In the genomic region with DNA sequence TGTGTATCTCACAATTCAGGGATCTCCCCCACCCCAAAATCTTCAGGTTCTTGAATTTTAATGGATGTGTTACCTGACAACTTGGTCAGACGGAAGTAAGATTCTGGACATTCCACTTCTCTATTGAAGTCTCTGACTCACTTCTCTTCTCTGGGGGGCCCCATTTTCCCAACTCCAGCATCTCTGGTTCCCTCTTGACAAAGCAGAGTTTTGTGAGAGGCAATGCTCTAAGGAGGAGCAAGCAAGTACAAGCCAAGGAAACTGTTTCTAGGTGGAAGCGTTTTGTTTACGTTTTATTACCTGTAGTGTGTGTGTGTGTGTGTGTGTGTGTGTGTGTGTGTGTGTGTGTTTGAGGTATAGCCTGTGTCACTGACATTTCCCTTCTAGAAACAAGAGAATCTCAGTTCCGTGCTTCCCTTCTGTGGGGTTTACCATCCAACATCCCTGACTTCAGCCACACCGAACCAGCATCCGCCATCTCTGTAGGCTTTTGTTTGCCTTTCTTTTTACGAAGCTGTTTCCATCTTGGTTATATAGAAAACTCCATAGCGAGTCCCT, we compare ENCODE assay signal across 40 mouse cellular contexts. TPM values are rescaled to one million over a fixed set of nuclear protein-coding genes. Genes with fewer than 3 reads are reported as not detected.
DNase-seq lines count a peak whose midpoint lies in the region; ATAC-seq lines count a peak whose summit lies in the region.
"Had no signal": no experiment of that assay in that cellular context is flagged by ENCODE, and none has a peak within 500 bp of the region (broad histone marks: within the 10 kb centered on the region; RNA-seq: fewer than 3 reads in every experiment).

No protein-coding gene starts in this region.

- peaks cover 42% of the 10 kb centered on the region for H3K36me3 ChIP-seq in macrophage (ENCODE audit: inconsistent target)
- H3K36me3 ChIP-seq in forebrain, embryonic 12.5 days (replicated peaks): no peaks in the 10 kb centered on the region
- H3K36me3 ChIP-seq: heart, embryonic 13.5 days; limb, embryonic 13.5 days; midbrain, embryonic 13.5 days; neural tube, embryonic 15.5 days had no signal

- H3K4me1 ChIP-seq in forebrain, embryonic 12.5 days: no peaks in the 10 kb centered on the region
- H3K4me1 ChIP-seq: forebrain, embryonic 13.5 days; limb, embryonic 13.5 days; midbrain, embryonic 13.5 days; neural tube, embryonic 15.5 days had no signal

- peak; percentile 18 for ATAC-seq in CD4-positive, CD25-positive, alpha-beta regulatory T cell, adult 4 months
- ATAC-seq in granulocyte monocyte progenitor cell, adult 5-6 weeks (replicated peaks; ENCODE audit: poor library complexity, severe bottlenecking): 0 out of 2 replicates have a peak, but pooled peaks have one; percentile 17
- ATAC-seq in erythroid progenitor cell, adult 5-6 weeks (replicated peaks; ENCODE audit: low FRiP score, poor library complexity, severe bottlenecking): no peak
- no peak for ATAC-seq in forebrain, embryonic 12.5 days (ENCODE audit: low FRiP score)
- ATAC-seq: forebrain, embryonic 13.5 days; hindbrain, postnatal 0 days; intestine, postnatal 0 days; midbrain, embryonic 13.5 days had no signal

- no peak overlapping the region for H3K4me3 ChIP-seq in macrophage (ENCODE audit: inconsistent target)
- H3K4me3 ChIP-seq in forebrain, embryonic 12.5 days (replicated peaks): no peak overlapping the region
- H3K4me3 ChIP-seq: erythroblast, embryonic 14.5 days; forebrain, embryonic 13.5 days; heart, embryonic 13.5 days; limb, embryonic 13.5 days; midbrain, embryonic 13.5 days; neural tube, embryonic 15.5 days had no signal

- no peaks in the 10 kb centered on the region for H3K27me3 ChIP-seq in forebrain, embryonic 12.5 days
- H3K27me3 ChIP-seq: forebrain, embryonic 13.5 days; heart, embryonic 13.5 days; limb, embryonic 13.5 days; midbrain, embryonic 13.5 days; neural tube, embryonic 15.5 days had no signal

- no peak overlapping the region for H3K4me2 ChIP-seq in forebrain, embryonic 12.5 days
- H3K4me2 ChIP-seq: forebrain, embryonic 13.5 days; heart, embryonic 13.5 days; limb, embryonic 13.5 days; midbrain, embryonic 13.5 days; neural tube, embryonic 15.5 days had no signal

- 74% methylated on average over 5 of the region's 8 CpGs for WGBS in macrophage (ENCODE audit: missing documents)
- 86% methylated on average over 8 of the region's 8 CpGs for WGBS in forebrain, embryonic 12.5 days

- peak; percentile 69 for DNase-seq in CD4-positive helper T cell, adult 2 months (ENCODE audit: low read depth, low spot score)
- no peak for DNase-seq in gastrocnemius, adult 8-10 months (ENCODE audit: low spot score in 2 of 2)
- DNase-seq: adrenal gland, postnatal 25 days; cerebellum, adult 18-20 months; cerebellum, postnatal 10 days; gastrocnemius, postnatal 36 days; heart, postnatal 14 days; kidney, postnatal 4 days; lung, postnatal 36 days; retina, postnatal 1 day; right cerebral cortex, postnatal 14 days; thymus, postnatal 14 days had no signal

- no peak overlapping the region for H3K9ac ChIP-seq in forebrain, embryonic 12.5 days
- H3K9ac ChIP-seq: forebrain, embryonic 13.5 days; heart, embryonic 13.5 days; limb, embryonic 13.5 days; midbrain, embryonic 13.5 days; neural tube, embryonic 15.5 days had no signal

- H3K9me3 ChIP-seq in forebrain, embryonic 12.5 days: no peaks in the 10 kb centered on the region
- H3K9me3 ChIP-seq: forebrain, embryonic 13.5 days; heart, embryonic 13.5 days; limb, embryonic 13.5 days; midbrain, embryonic 13.5 days; neural tube, embryonic 15.5 days had no signal

- peaks cover 100% of the 10 kb centered on the region for H3K79me2 ChIP-seq in macrophage (ENCODE audit: inconsistent target)

- H3K27ac ChIP-seq in macrophage: 0 out of 2 replicates have a peak overlapping the region, but pooled peaks have one; percentile 0
- no peak overlapping the region for H3K27ac ChIP-seq in forebrain, embryonic 12.5 days
- H3K27ac ChIP-seq: forebrain, embryonic 13.5 days; heart, embryonic 13.5 days; hindbrain, postnatal 0 days; kidney, postnatal 0 days; limb, embryonic 13.5 days; midbrain, embryonic 13.5 days; neural tube, embryonic 15.5 days had no signal

RNA-seq across cellular contexts. Expression of a gene that starts 55.1 kb away (rescaled TPM):
- not detected for polyA plus RNA-seq in CD4-positive, CD25-positive, alpha-beta regulatory T cell, adult 4 months (2017; shearing (Covaris generic))
- total RNA-seq in granulocyte monocyte progenitor cell, adult 5-6 weeks (2014; fragmentation: Nextera tagmentation): not detected in 2 replicates
- not detected in 2 replicates for total RNA-seq in granulocyte monocyte progenitor cell, adult 5-6 weeks (2017)
- total RNA-seq in macrophage (2018; cell fraction: chromatin; rRNA removed): not detected
- total RNA-seq in macrophage (2018; cell fraction: cytosol; rRNA removed): not detected
- not detected for total RNA-seq in macrophage (2018; cell fraction: nucleus; rRNA removed)
- not detected in 3 replicates for polyA plus RNA-seq in macrophage (2018)
- not detected in 2 replicates for total RNA-seq in erythroid progenitor cell, adult 5-6 weeks (2015; ENCODE audit: low replicate concordance)
- total RNA-seq in erythroid progenitor cell, adult 5-6 weeks (2017; ENCODE audit: low replicate concordance): not detected in 2 replicates
- total RNA-seq in gastrocnemius, adult 8-10 months (2022): not detected
- not detected in 2 replicates for polyA plus RNA-seq in forebrain, embryonic 12.5 days (2016; fragmentation: Nextera tagmentation; extraction: Ambion mirVana)
- total RNA-seq: adrenal gland, adult 18-20 months; adrenal gland, postnatal 25 days; common myeloid progenitor, adult 5-6 weeks; gastrocnemius, postnatal 36 days; heart, adult 8-10 months; heart, postnatal 14 days; hindbrain, postnatal 0 days; layer of hippocampus, adult 8-10 months; layer of hippocampus, postnatal 25 days; left cerebral cortex, adult 8-10 months; left cerebral cortex, postnatal 36 days; megakaryocyte-erythroid progenitor cell, adult 5-6 weeks; monocyte, adult 5-6 weeks had no signal
- polyA plus RNA-seq: brain, embryonic 14.5 days; embryonic facial prominence, embryonic 14.5 days; erythroblast, embryonic 14.5 days; hindbrain, embryonic 11.5 days; hindbrain, postnatal 0 days; limb, embryonic 13.5 days; neural tube, embryonic 15.5 days; small intestine, adult 2 months had no signal

RNA-seq across cellular contexts. Expression of a gene that starts 56.0 kb away (rescaled TPM):
- polyA plus RNA-seq in CD4-positive, CD25-positive, alpha-beta regulatory T cell, adult 4 months (2017; shearing (Covaris generic)): 1,000 to 10,000 TPM; 1,290 to 1,712 TPM
- total RNA-seq in granulocyte monocyte progenitor cell, adult 5-6 weeks (2014; fragmentation: Nextera tagmentation): 450 and 461 TPM in 2 replicates
- 316 and 346 TPM in 2 replicates for total RNA-seq in granulocyte monocyte progenitor cell, adult 5-6 weeks (2017)
- 1,000 to 10,000 TPM in 11 of 26 experiments, 100 to 1,000 TPM in 15; 310 to 1,734 (median 948) TPM for total RNA-seq in macrophage (2018; cell fraction: chromatin; rRNA removed)
- 1,000 to 10,000 TPM in 4 of 26 experiments, 100 to 1,000 TPM in 22; 554 to 1,295 (median 783) TPM for total RNA-seq in macrophage (2018; cell fraction: cytosol; rRNA removed)
- 1,000 to 10,000 TPM in 4 of 26 experiments, 100 to 1,000 TPM in 22; 371 to 1,198 (median 818) TPM for total RNA-seq in macrophage (2018; cell fraction: nucleus; rRNA removed)
- polyA plus RNA-seq in macrophage (2018): 571 to 1,239 TPM (median 1,135 TPM) in 3 replicates
- total RNA-seq in erythroid progenitor cell, adult 5-6 weeks (2015; ENCODE audit: low replicate concordance): 176 and 202 TPM in 2 replicates
- 63.5 and 70.4 TPM in 2 replicates for total RNA-seq in erythroid progenitor cell, adult 5-6 weeks (2017; ENCODE audit: low replicate concordance)
- 1 to 10 TPM; 1.0 to 2.6 (median 1.7) TPM for total RNA-seq in gastrocnemius, adult 8-10 months (2022)
- 18.8 and 22.1 TPM in 2 replicates for polyA plus RNA-seq in forebrain, embryonic 12.5 days (2016; fragmentation: Nextera tagmentation; extraction: Ambion mirVana)

RNA-seq across cellular contexts. Expression of a gene that starts 56.3 kb away (rescaled TPM):
- not detected for polyA plus RNA-seq in CD4-positive, CD25-positive, alpha-beta regulatory T cell, adult 4 months (2017; shearing (Covaris generic))
- total RNA-seq in granulocyte monocyte progenitor cell, adult 5-6 weeks (2014; fragmentation: Nextera tagmentation): not detected in 2 replicates
- not detected in 2 replicates for total RNA-seq in granulocyte monocyte progenitor cell, adult 5-6 weeks (2017)
- 10 to 100 TPM in 7 of 26 experiments, 1 to 10 TPM in 9, under 1 TPM in 4, not detected in 6; 0.43 to 19.7 (median 5.4) TPM for total RNA-seq in macrophage (2018; cell fraction: chromatin; rRNA removed)
- 1 to 10 TPM in 8 of 26 experiments, under 1 TPM in 15, not detected in 3; 0.05 to 7.4 (median 0.55) TPM for total RNA-seq in macrophage (2018; cell fraction: cytosol; rRNA removed)
- total RNA-seq in macrophage (2018; cell fraction: nucleus; rRNA removed): 10 to 100 TPM in 6 of 26 experiments, 1 to 10 TPM in 12, under 1 TPM in 7, not detected in 1; 0.25 to 24.3 (median 3.4) TPM
- 0.06 to 0.11 TPM in 2 of 3 replicates, not detected in the other for polyA plus RNA-seq in macrophage (2018)
- total RNA-seq in erythroid progenitor cell, adult 5-6 weeks (2015; ENCODE audit: low replicate concordance): not detected in 2 replicates
- not detected in 2 replicates for total RNA-seq in erythroid progenitor cell, adult 5-6 weeks (2017; ENCODE audit: low replicate concordance)
- total RNA-seq in gastrocnemius, adult 8-10 months (2022): not detected
- polyA plus RNA-seq in forebrain, embryonic 12.5 days (2016; fragmentation: Nextera tagmentation; extraction: Ambion mirVana): 0.19 and 0.21 TPM in 2 replicates
- total RNA-seq: adrenal gland, adult 18-20 months; adrenal gland, postnatal 25 days; common myeloid progenitor, adult 5-6 weeks; gastrocnemius, postnatal 36 days; heart, adult 8-10 months; heart, postnatal 14 days; hindbrain, postnatal 0 days; layer of hippocampus, adult 8-10 months; layer of hippocampus, postnatal 25 days; left cerebral cortex, adult 8-10 months; megakaryocyte-erythroid progenitor cell, adult 5-6 weeks had no signal
- polyA plus RNA-seq: embryonic facial prominence, embryonic 14.5 days; erythroblast, embryonic 14.5 days; intestine, postnatal 0 days; kidney, postnatal 0 days; limb, embryonic 13.5 days; neural tube, embryonic 15.5 days; small intestine, adult 2 months; stomach, embryonic 16.5 days had no signal

Comparison
In these comparisons a context has a peak if more than half of its experiments do, and no peak if none do; other contexts are left out.
1. ATAC-seq: peak in CD4-positive, CD25-positive, alpha-beta regulatory T cell, adult 4 months (single experiment) and granulocyte monocyte progenitor cell, adult 5-6 weeks (single experiment); none in erythroid progenitor cell, adult 5-6 weeks (single experiment) and forebrain, embryonic 12.5 days (single experiment).
2. RNA of a gene that starts 56.0 kb away (total RNA-seq): 316 to 461 TPM in granulocyte monocyte progenitor cell, adult 5-6 weeks and 63.5 to 202 TPM in erythroid progenitor cell, adult 5-6 weeks; 1.0 to 2.6 TPM in gastrocnemius, adult 8-10 months; every median in the first group is over 10 times any median in the second.